Mouse (Mus musculus): ENCODE results near the gene Pfas.

DNA sequence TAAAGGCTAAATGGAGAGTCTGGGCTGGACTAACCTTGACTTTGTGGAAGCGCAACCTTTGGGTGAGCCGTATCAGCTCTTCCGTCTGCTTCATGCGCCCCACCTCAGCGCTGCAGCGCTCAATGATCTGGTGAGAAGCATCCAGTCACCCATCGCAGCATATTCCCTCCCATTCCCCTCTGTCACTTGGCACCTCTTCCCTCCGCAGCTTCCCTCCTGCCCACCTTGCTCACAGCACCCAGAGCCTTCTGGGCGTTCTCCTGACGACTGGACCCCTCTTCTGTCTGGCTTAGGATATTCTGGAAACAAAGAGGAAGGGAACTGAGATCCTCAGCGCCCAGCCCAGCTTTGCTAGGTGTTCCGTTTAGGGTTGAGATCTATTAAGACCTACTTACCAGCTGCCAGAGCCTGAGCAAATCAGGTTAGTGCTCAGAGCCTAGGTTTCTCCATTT, 60.7 kb downstream of the Pfas start:
- TF ChIP-seq POLR2A (IDR thresholded peaks at IDR 0.05; ENCODE audit: insufficient read depth, low read depth, low read length) (no peak), CTCF (IDR thresholded peaks at IDR 0.05; ENCODE audit: insufficient read depth, low read depth, low read length) (no peak)
